Mouse (Mus musculus) kidney, postnatal 0 days (tissue): ENCODE data around the gene Arl5c. TPM values are rescaled to one million over a fixed set of nuclear protein-coding genes. Genes with fewer than 3 reads are reported as not detected.
"Not testable (repeated sequence)": the region's sequence is repeated elsewhere in the genome, so short reads cannot be mapped to it uniquely, and the experiment has no call there.

Experiments
- ATAC-seq: fragments of 200-750 bp; cut with Nextera tagmentation; replicated peaks from 2 replicates; pipeline ENCODE4 v1.8.0; 2017; ENCODE audit warnings: low read depth, moderate number of reproducible peaks, moderate TSS enrichment, moderate library complexity; ENCODE audit not compliant: low FRiP score
- DNase-seq: peaks from one replicate; pipeline ENCODE4 v3.0.0-alpha.2; 2016; ENCODE audit warnings: low spot score
- H3K27ac ChIP-seq: fragments of 300-500 bp; sonication (generic); 2 replicates; pipeline ENCODE4 v1.5.1; 2014; ENCODE audit warnings: mild to moderate bottlenecking
- H3K27me3 ChIP-seq: fragments of 300-500 bp; sonication (generic); 2 replicates; pipeline ENCODE4 v1.6.1; 2014; ENCODE audit warnings: low read length, mixed read lengths; ENCODE audit not compliant: insufficient read depth
- H3K36me3 ChIP-seq: fragments of 300-500 bp; sonication (generic); 2 replicates; pipeline ENCODE4 v1.6.1; 2014; ENCODE audit warnings: low read length, mixed read lengths; ENCODE audit not compliant: insufficient read depth
- H3K4me1 ChIP-seq: fragments of 300-500 bp; sonication (generic); replicated peaks from 2 replicates; pipeline ENCODE4 v1.6.1; 2014; ENCODE audit warnings: antibody characterized with exemption, low read length, mixed read lengths; ENCODE audit not compliant: insufficient read depth
- H3K4me2 ChIP-seq: fragments of 300-500 bp; sonication (generic); 2 replicates; pipeline ENCODE4 v1.6.1; 2014; ENCODE audit warnings: mild to moderate bottlenecking, low read length, moderate library complexity, mixed read lengths
- H3K4me3 ChIP-seq: fragments of 300-500 bp; sonication (generic); replicated peaks from 2 replicates; pipeline ENCODE4 v1.5.1; 2014; ENCODE audit warnings: low read depth, low read length
- H3K9ac ChIP-seq: fragments of 300-500 bp; sonication (generic); 2 replicates; pipeline ENCODE4 v1.6.1; 2014; ENCODE audit warnings: low read depth, low read length
- H3K9me3 ChIP-seq: fragments of 300-500 bp; sonication (generic); replicated peaks from 2 replicates; pipeline ENCODE4 v1.6.1; 2016; ENCODE audit warnings: low read length, inconsistent platforms, mixed read lengths
- CTCF ChIP-seq: IDR thresholded peaks from 2 replicates; pipeline ENCODE4 v1.5.1; 2016; ENCODE audit warnings: antibody characterized with exemption, low read depth, mild to moderate bottlenecking, moderate library complexity
- WGBS: fragments of 180-500 bp; shearing (Covaris S2); extraction: QIAGEN DNeasy Blood & Tissue Kit; methylation state at CpG from one replicate; pipeline ENCODE4 v1.1.7; 2014; 5-methylcytosine and 5-hydroxymethylcytosine counted together
- polyA plus RNA-seq: library from polyadenylated mRNA; unstranded; fragments of >200 nt; fragmentation: Nextera tagmentation; extraction: Ambion mirVana; gene quantifications from 2 replicates; pipeline ENCODE4 v1.2.1, GENCODE M21; 2015

Gene Arl5c
- polyA plus RNA-seq, 1 experiment from 2014 or later: 2.0 TPM

DNA sequence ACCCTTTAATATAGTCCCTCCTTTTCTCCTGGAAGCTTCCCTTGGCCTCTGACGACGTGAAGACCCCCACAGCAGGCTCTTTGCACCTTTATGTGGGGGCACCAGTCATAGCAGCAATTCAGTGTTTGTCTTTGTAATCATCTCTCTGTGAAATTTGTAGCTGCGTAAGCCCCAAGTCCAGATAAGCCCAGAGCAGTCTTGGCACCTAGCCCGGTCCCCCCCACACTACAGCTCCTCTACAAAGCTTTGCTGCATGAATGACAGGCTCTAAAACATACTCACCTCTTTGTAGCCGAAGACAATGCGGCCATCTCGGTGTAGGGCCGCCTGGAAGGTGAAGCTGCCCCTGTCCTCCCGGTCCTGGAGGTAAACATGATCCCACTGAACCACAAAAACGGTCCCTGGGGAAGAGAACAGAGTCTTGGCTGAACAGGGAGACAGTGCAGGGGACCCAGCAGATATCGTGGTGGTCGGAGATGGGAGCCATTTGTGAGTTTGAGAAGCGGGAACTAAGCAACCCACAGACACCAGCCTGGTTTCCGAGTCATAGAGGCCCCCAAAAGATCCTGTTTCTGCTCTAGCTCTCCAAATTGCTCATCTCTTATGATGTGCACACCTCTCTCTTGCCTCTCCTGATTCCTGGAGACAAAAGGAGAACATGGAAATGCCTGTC is 41.4 kb downstream of the Arl5c start:
- WGBS: 47% methylated on average over 14 of the region's 14 CpGs
- ATAC-seq: no peak
- no peaks in the 10 kb centered on the region for H3K9me3 ChIP-seq
- DNase-seq: no peak
- TF ChIP-seq CTCF: no peak
- no peaks in the 10 kb centered on the region for H3K36me3 ChIP-seq
- no peaks in the 10 kb centered on the region for H3K27me3 ChIP-seq
- H3K27ac ChIP-seq: no peak overlapping the region
- no peak overlapping the region for H3K9ac ChIP-seq
- no peak overlapping the region for H3K4me2 ChIP-seq
- 0 out of 2 replicates have a peak, but pooled peaks cover 8% of the 10 kb centered on the region for H3K4me1 ChIP-seq
- H3K4me3 ChIP-seq: no peak overlapping the region

DNA sequence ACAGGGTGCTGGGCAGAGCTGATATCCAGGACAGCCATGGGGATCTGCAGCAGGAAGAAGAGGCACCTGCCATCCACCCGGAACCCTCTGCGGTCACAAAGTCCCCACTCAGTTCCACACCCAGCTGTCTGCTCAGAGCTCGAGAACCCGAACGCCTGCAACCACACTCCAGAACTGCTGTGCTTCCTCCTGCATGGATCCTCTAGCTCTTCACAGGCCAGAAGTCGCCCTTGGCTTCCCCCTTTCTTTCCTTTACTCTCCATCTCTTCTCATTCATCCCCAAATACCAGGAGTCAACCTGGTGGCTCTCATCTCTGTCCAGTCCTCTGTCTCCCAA is 42.1 kb downstream of the Arl5c start:
- WGBS: 80% methylated on average over 6 of the region's 6 CpGs
- no peaks in the 10 kb centered on the region for H3K9me3 ChIP-seq
- H3K9ac ChIP-seq: no peak overlapping the region
- H3K4me3 ChIP-seq: no peak overlapping the region
- H3K4me2 ChIP-seq: no peak overlapping the region
- no peaks in the 10 kb centered on the region for H3K27me3 ChIP-seq
- no peak for ATAC-seq
- no peaks in the 10 kb centered on the region for H3K36me3 ChIP-seq
- no peak overlapping the region for H3K27ac ChIP-seq
- no peak for TF ChIP-seq CTCF
- 0 out of 2 replicates have a peak, but pooled peaks cover 4% of the 10 kb centered on the region for H3K4me1 ChIP-seq
- DNase-seq: no peak

DNA sequence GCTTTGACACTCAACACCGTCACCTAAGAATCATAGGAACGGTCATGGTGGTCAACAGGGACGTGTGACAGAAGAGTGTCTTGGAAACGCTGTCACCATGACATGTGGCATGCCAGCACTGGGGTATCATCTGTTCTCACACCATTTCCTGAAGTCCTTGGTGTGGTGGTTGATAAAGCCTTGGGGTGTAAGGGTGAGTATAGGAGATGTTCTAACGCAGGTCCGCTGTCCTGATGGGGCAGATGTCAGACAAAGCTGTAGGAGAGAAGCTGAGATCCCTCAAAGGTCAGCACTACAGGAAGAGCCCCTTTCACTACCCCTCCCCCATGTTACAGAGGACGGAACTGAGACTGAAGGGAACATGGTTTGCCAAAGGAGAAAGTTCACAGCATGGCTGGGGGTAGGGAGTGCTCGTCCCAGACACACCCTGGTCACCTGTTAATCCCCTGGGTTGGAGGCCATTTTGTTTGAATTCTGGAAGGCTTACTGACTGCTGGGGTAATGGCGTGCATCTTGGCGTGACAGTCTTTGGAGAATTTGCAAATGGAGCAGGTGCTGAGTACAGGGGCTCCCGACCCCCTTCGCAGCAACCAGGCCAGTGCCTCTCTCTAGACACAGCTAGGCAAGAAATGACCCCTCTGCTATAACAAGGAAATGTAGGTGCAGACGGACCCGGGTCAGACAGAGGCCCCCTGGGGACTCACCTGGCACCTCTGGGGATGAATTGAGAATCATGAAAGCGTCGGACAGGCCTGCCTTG is 42.6 kb downstream of the Arl5c start:
- ATAC-seq: no peak
- no peak for TF ChIP-seq CTCF
- Histone ChIP-seq H3K9ac (no peak overlapping the region), H3K36me3 (no peaks in the 10 kb centered on the region), H3K4me2 (no peak overlapping the region), H3K4me3 (no peak overlapping the region), H3K4me1 (0 out of 2 replicates have a peak, but pooled peaks cover 4% of the 10 kb centered on the region), H3K9me3 (no peaks in the 10 kb centered on the region), H3K27ac (no peak overlapping the region), H3K27me3 (no peaks in the 10 kb centered on the region)
- WGBS: 62% methylated on average over 16 of the region's 16 CpGs
- DNase-seq: no peak

- no peak overlapping the region for H3K27ac ChIP-seq
- H3K4me3 ChIP-seq: no peak overlapping the region
- H3K4me2 ChIP-seq: no peak overlapping the region
- no peak for TF ChIP-seq CTCF
- no peaks in the 10 kb centered on the region for H3K9me3 ChIP-seq
- H3K4me1 ChIP-seq: 0 out of 2 replicates have a peak, but pooled peaks cover 4% of the 10 kb centered on the region
- no peak overlapping the region for H3K9ac ChIP-seq
- DNase-seq: no peak
- H3K27me3 ChIP-seq: no peaks in the 10 kb centered on the region
- no peaks in the 10 kb centered on the region for H3K36me3 ChIP-seq
- no peak for ATAC-seq
- 89% methylated on average over 1 of the region's 1 CpGs for WGBS
These were observed 43.5 kb downstream of the Arl5c start for GRCm38 (mm10) chr11:97952367-97953006.

DNA sequence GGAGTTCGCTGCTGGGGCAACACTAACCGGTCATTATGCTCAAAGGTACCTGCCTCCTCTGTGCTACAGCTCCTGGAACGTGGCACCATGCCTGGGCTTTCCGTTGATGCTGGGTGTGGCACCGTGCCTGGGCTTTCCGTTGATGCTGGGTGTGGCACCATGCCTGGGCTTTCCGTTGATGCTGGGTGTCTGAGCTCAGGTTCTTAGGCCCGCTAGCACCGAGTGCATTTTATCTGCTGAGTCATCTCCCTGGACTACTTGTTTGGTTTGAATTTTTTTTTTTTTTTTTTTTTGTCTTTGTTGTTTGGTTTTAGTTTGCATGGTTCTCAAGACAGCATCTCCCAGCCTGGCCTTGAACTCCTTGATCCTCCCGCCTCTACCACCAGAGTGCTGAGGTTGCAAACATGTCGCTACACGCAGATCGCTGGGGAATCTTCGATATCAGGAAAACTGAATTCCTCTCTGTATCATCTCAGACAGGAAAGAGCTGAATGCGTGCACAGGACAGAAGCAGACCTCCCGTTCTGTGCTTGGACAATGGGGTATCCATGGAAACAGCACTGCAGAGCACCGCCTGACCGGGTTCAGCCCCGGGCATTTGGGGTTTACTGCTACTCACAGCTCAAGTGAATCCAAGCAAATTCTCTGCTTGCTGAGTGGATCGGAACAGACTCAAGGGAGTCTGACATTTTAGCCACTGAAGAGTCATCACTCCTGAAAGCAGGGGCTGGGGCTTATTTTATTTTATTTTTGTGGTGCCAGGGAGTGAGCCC is 46.1 kb downstream of the Arl5c start:
- Histone ChIP-seq H3K4me2 (no peak overlapping the region), H3K27ac (no peak overlapping the region), H3K4me1 (no peaks in the 10 kb centered on the region), H3K9ac (0 out of 2 replicates have a peak overlapping the region, but pooled peaks have one; percentile 18), H3K36me3 (no peaks in the 10 kb centered on the region), H3K9me3 (no peaks in the 10 kb centered on the region), H3K4me3 (no peak overlapping the region), H3K27me3 (no peaks in the 10 kb centered on the region)
- no peak for TF ChIP-seq CTCF
- DNase-seq (peak; percentile 32), ATAC-seq (no peak)
- WGBS: 48% methylated on average over 20 of the region's 20 CpGs

DNA sequence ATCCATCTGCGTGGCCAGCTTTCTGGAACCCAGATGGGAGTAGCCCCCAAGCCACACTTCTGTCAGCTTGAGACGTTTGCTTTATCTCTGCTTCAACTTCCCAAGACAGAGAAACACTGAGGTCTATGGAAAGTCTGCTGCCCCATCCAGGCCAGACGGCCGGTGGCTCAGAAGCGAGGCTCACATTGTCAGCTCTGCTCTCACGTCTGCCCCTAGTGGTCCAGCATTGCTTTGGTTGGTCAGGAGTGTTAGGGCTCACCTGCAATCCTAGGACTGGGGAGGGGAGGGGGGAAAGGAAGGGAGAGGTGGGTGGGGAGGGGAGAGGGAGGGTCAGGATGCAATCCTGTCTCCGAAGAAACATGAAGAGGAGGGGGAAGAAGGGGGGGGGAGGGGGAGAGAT is 48.6 kb downstream of the Arl5c start:
- ATAC-seq (no peak), DNase-seq (peak; percentile 62)
- 11% methylated on average over 7 of the region's 7 CpGs for WGBS
- H3K27me3 ChIP-seq: no peaks in the 10 kb centered on the region
- H3K4me3 ChIP-seq: no peak overlapping the region
- H3K4me1 ChIP-seq: no peaks in the 10 kb centered on the region
- peak; percentile 70 for TF ChIP-seq CTCF
- H3K4me2 ChIP-seq: no peak overlapping the region
- no peaks in the 10 kb centered on the region for H3K36me3 ChIP-seq
- no peaks in the 10 kb centered on the region for H3K9me3 ChIP-seq
- no peak overlapping the region for H3K9ac ChIP-seq
- H3K27ac ChIP-seq: no peak overlapping the region

- 90% methylated on average over 7 of the region's 7 CpGs for WGBS
- H3K4me2 ChIP-seq, H3K4me1 ChIP-seq, H3K27ac ChIP-seq, H3K9me3 ChIP-seq, DNase-seq, H3K4me3 ChIP-seq, H3K27me3 ChIP-seq, ATAC-seq, H3K9ac ChIP-seq, H3K36me3 ChIP-seq: not testable (repeated sequence)
These were observed 50.2 kb downstream of the Arl5c start for GRCm38 (mm10) chr11:97945738-97946289.
